Mouse (Mus musculus) adrenal gland, adult 10 weeks (tissue): Measurements from ENCODE around the gene Dennd4c. TPM values are rescaled to one million over a fixed set of nuclear protein-coding genes. Genes with fewer than 3 reads are reported as not detected.

Experiments used
- polyA plus RNA-seq: library from polyadenylated mRNA; stranded (reverse); fragments of 350-450 nt; fragmentation: Illumina TruSeq; extraction: RNeasy Lipid Tissue Mini Kit (QIAGEN cat#74804); gene quantifications from one replicate; pipeline ENCODE4 v1.2.3, GENCODE M21; 2014; ENCODE audit warnings: low read depth, low replicate concordance

The Dennd4c gene
- polyA plus RNA-seq, result 96.9 TPM

DNA sequence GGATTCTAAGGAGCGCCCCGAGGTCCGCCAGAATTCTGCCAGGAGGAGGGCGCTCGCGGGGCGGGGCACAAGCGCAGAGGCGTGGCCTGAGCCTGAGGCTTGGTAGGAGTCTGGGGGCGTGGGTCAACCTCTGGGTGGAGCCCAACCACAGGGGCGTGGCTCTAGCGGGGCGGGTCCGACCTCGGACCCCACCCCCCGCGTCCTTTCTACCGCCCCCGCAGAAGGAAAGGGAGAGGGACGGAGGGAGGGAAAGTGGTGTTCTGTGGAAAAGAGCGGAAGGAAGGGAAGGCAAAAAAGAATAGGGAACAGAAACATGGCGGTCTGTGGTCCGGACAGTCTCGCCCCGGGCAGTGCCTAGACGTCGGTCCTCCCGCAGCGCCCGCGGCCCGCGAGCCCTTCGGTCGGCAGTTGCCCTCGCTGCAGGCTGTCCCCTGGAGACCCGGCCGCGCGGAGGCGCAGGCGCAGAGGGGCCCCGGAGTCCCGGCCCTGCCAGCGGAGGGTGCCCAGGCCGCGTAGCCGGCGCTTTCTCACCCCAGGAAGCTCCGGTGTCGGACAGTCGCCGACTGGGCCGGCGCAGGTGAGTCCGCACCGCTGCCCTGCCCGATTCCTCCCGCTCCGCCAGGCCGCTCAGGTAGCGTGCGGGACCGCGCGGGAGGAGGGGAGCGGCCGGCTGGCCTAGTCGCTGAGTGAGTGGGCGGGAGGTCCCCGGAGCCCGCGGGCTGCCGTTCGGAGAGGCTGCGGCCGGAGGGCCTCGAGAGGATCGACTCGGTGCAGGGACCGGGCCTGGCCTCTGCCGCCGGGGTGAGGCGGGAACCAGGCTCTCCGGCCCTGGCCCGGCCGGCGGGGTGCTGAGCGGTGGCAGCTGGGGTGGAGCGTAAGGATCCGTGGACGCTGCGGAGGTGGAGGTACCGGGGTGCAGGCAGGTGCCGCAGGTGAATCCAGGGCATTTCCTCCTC is at the start of gene Dennd4c:
Dennd4c (plus strand) TSS at position 220 of the 956 bp plus-strand sequence.

DNA sequence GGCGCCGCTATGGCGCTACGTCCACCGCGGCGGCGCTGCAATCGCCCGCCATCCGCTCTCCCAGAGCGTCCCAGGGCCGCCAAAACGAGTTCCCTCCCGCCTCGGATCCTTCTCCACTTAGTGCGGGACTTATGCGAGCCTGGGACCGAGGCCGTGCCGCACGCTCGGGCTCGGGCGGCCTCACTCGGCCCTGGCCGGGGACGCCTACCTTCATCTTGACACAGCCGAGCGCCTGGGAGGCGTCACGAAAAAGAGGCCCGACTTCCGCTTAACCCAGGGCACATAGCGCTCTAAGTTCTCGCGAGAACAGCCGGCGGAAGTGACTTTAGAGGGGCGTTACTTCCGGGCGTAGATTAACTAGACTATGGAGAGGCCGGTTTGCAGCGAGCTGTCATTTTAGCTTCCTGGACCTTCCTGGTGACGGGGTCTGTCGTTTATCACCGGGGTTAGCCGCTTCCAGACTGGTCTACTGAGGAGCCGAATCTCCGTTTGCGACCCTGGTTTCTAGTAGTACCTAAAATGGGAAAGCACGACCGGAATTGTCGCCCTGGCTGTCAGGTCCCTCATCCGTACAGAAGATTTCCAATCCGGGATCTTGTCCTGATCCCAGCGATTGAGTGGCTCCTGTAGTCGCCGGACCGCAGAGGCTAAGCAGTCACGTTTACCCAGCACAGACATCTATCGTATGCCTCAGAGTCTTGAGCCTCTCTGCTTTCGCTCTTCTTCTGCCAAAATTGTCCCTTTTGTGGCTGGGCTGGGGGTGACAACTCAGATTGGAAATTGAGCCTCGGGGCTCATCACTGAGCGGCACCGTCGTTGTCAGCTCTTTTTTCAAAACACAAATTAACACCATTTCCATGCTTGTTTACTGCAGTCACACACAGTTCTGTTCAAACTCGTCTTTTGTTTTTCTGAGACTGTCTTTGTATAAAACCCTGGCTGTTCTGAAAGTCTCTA is 109.0 kb downstream of the Dennd4c start, which contains the start of gene Rps6:
Rps6 (minus strand) TSS at position 300 of the 957 bp plus-strand sequence.

DNA sequence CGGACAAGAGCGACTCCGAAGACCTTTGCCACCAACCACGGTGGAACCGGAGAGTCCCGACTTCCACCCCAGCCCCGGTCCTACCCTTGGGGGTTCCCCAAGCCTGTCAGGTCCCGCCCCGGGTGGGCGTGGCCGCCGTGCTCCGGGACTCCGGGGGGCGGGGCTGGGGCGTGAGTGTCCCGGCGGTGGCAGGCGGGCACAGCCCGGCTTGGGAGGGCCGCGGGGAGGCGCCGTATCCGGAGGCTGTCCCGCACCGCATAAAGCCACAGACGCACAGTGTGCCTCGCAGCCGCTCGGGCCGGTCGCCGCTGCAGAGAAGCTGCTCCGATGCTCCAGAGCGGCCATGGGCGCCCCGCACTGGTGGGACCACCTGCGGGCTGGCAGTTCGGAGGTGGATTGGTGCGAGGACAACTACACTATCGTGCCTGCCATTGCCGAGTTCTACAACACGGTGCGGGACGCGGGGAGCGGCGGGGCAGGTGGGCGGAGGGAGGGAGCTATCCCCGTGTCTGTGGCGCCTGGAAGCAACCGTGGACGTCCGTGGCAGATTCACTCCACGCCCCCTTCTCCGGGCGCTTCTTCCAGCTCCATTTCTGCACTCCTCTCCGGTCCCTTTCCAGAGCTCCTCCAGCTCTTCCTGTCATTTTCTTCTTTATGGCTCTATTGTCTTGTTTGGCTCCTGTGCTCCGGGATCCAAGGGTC is 125.9 kb downstream of the Dennd4c start, which contains the start of gene Acer2:
Acer2 (plus strand) TSS at position 251 of the 702 bp plus-strand sequence.

Other genes with a start within 250 kb of the Dennd4c start
- gene Saxo1, start 190.2 kb upstream of the Dennd4c start, polyA plus RNA-seq, result not detected
- gene Rraga, start 172.9 kb upstream of the Dennd4c start, polyA plus RNA-seq, result 143 TPM
- gene Haus6, start 136.5 kb upstream of the Dennd4c start, polyA plus RNA-seq, result 20.4 TPM
- 72.4 TPM for gene Plin2, start 78.5 kb upstream of the Dennd4c start, polyA plus RNA-seq
- 686 TPM for gene Rps6, start 108.9 kb downstream of the Dennd4c start, polyA plus RNA-seq
- gene Acer2, start 125.8 kb downstream of the Dennd4c start, polyA plus RNA-seq, result 18.5 TPM